Mouse (Mus musculus) thymus, postnatal 14 days (tissue): ENCODE data around the gene Bard1.

ENCODE experiments used
- DNase-seq: peaks from one replicate; pipeline ENCODE4 v3.0.0; 2021

The Bard1 gene

DNA sequence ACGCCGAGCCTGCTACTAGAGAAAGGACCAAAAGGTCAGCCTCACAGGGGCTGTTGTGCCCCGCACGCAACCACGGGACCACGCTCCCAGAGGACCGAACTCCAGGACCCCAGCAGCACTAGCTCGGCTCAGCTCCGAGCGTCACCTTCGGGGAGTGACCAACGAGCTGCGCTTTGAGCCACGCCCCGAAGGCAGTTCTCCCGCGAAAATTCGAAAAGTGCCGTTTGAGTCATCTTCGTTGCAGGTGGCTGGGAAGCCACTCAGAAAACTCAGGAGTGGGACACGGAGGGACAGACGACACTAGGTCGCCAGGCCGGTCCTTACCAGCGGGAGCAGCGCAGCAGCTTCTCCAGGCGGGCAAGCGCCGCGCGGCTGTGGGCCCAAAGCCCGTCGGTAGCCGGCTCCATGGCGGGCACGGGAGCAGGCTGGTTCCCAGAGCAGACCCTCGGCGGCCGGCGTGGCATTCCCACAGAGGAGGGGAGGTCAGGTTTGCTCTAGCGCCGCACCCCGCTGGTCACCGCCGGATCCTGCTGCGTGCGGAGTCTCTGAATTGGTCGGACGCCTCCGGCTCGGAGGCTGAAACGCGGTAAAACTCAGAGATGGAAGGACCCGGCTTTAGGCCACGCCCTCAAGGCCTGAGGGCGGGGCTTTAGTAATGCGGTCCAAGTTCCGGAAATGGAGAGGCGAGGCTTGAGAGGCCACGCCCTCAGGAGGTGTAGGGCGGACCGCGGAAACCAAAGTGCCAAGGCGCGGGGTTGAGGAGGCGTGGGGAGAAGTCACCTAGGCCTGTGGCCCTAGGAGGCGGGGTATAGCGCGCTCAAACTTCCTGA lies at the start of gene Bard1:
Gene Bard1 (minus strand): TSS at position 803 of the 830 bp plus-strand sequence.
- DNase-seq: peak; percentile 99

DNA sequence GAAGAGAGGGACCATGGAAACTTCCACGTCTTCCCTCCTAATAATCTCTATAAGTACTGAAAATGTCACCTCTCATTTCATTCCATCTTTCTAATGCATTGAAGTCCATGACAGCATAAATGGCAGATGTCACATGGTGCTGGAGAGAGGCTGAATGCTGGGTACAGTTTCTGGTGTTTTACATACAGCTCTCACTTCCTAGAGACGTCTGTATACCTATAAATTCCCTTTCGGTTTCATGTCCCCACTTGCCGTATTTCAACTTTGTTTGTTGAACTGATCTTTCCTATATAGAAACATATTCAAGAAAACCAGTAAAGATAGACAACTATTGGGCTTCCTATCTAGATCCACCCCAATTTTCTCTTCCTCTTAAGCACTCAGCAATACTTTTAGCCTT lies 24.2 kb upstream of the Bard1 start:
- DNase-seq: no peak

DNA sequence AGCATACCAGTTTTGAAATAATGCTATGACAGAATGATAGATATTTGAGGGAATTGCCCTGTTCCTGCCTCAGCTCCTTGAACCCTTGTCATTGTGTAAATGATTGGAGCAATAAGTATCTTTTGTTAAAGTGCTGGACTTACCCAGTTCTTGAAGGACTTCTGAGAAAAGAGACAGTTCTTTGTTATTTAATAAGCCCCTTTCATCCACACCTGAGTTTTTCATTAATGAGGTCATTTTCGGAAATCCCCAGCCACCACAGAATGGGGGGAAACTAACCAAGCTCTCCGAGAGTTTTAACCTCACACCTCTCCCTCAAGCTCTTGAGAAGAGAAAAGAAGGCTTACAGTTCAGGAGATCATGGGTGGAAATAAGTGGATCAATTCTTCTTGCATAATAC lies 15.6 kb upstream of the Bard1 start:
- DNase-seq: no peak

DNA sequence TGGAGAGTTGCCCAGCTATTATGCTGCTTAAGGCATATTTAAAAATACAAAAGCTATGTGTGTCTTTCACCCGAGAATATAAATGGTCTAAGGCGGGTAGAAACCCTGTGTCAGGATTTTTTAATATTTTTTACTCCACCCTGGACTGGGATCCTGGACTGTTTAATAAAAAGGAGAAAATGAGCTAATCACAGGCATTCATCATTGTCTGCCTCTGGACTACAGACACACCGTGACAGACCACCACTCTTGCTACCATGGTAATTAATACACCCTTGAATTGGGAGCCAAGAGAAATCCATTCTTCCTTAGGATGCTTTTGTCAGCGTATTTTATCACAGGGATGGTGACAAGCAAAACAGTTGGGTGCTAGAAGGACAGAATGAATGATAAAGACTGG lies 14.3 kb upstream of the Bard1 start:
- no peak for DNase-seq

DNA sequence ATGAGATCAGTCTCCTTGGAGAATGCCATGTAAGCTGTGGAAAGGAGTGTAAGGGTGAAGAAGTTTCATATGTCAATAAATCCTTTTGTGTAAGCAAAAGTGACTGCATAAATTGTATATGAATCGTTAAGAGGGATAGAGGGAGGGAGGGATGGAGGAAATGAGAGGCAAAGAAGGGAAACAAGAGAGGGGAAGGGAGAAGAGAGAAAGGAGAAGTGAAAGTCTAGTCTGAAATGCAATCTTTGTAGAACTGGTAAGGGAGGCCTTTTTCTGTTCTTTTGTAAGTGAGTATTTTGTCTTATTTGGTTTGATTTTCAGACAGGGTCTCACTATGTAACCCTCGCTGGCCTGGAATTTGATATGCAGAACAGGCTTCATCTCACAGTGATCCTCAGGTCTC lies 12.8 kb upstream of the Bard1 start:
- no peak for DNase-seq

DNA sequence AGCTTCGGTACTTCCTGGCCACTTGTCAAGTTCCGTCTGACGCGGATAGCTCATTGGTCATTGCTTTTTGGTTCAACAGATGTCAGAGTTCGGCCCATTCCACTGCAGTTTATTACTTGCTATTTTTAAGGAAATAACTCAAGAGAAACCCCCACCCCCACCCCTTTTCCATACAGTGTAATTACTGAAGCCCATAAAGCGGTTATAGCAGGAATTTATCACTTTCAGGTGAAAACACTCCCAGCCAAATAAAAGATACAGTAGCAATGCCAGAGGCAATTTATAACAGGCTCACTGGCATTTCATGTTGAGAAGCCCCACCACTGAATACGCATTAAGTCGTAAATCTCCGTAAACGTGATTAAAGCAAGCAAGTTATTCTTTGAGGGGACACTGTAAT lies 6.9 kb upstream of the Bard1 start:
- DNase-seq: no peak

DNA sequence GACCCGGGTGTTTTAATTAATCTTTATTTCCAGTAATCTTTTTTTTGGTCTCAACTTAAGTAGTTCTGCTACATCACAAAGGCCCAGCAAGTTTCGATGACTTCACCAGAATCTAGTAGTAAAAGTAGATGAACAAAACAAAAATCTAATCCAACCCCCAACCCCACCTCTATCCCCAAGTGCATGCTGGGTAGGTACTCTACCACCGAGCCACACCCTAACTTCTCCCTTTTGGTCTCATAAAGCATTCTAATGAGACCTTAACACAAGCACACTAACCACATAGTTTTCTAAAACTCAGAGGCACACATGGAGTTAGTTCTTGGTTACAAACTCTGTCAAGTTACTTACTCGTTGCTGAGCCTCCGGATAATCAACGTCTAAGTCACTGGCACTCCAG lies 3.2 kb upstream of the Bard1 start:
- DNase-seq: no peak

DNA sequence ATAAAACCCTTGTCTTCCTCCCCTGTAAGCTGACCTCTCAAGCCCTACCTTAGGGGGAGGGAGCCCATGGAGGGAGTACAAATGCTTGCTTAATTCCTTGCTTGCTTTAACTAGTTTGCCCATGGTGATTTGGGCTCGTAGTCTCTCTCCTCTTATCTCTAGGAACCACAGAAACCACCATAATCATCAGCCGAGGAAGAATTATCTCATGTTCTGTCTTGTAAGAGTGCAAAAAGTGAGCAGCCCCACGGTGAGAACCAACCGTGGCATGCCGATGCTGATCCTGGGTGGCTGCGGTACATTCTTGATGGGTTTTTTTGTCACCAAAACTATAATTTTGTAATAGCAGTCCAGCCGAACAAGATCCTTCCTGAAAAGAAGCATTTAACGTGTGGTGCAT lies 2.8 kb upstream of the Bard1 start:
- no peak for DNase-seq

DNA sequence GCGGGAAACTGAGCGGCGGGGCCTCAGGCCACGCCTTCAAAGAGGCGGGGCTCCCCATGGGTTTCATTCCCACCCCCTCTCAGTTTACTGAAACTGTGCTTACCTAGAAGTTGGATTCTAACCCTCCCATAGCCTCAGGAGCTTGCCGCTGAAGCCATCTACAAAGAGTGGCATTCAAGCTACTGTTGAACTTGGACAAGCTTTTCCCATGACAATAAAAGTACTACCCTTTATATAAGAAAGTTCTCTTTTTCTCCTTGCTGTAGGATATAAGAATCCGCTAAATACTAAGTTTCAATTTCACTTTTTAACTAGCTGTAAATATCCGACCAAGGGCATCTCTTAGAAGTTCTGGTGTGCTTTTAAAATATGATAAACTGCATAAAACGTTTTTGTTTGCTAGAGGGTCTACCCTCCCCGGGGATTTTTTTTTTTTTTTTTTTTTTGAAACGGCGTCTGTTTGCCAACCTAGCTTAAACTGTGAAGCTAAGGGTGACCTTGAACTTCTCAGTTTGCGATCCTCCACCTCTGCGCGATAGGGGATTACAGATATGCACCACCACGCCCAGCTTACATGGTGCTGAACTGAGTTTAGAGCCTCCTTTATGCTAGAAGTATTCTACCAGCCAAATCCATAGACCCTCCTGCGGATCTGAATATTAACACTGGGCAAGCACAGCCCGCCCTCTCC lies 373 bp upstream of the Bard1 start:
- peak; percentile 45 for DNase-seq

DNA sequence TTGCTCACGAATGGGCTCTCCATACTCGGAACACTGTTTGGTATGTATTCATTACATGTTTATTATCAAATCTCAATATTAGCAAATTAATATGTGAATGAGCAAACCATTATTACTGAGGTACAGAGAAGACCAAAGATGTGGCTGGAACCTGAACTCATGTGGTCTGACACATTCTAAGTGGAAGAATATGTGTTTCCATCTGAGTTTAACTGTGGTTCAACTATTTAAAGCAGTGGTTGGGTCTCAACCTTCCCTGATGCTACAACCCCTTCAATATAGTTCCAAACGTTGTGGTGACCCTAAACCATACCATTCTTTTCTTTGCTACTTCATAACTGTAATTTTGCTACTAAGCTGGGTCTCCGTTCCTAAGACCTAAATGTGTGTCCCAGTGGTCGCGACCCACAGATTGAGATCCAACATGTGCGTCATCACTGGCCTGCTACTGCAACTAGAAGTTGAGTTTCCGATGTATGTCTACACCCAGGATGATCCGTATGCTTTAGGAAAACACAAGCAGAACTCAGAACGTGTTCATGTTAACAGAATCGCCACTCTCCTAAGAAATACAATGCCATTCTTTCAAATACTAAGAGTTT lies 1.5 kb downstream of the Bard1 start:
- DNase-seq: no peak

DNA sequence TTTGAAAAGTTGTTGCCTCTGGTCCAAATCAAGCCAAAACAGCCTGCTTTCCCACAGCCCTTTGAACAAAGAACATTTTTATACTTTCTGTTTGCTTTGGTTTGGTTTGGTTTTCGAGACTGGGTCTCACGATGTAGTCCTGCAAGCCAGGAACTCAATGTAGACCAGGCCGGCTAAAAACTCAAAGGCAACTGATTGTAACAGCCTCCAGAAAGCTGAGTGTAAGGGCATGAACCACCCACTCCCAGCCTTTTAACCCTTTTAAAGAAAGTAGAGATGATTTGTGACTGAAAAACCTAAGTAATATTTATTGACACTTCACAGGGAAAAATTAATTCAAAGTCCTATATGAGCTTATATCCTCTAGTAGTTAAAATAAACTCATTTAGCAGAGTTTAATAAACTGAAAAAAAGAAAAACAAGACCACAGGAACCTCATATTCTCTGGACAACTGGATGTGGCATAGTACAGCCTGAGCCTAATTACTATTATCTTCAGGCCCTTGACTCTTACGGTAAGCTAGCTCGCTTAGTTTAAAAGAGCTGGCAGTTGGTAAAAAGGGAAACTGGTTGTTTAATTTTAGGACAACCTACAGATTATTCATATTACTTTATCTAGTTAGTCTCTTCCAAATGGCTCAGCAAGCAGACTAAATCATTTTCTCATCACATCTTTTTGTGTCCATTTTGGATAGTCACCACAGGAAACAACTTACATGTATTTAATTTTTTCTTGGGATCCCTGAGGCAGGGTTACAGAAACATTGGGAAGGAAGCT lies 2.2 kb downstream of the Bard1 start:
- no peak for DNase-seq

DNA sequence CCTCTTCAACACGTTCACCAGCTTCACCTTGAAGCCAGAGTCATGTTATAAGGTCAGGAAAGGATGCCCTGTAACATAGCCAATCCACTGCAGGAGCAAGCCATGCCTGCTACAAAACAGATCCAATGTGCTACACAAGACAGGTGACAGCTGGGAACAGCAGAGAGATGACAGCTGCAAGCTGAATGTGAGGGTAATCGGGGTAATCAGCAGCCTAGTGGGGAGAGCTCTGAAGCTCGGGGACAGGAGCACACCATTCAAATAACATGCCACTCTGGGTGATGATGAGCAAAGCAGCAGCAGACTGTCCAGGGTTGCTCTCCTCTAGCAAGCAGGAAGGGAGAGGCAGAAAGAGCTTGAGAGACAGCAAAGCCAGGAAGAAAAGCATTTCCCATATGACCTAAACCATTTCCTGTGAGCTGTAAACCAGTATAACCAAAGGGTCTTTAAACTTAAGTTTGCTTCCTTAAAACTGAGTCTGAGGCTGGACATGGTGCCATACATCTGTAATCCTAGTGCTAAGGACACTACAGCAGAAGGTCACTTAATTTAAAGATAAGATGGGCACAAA lies 2.9 kb downstream of the Bard1 start:
- peak; percentile 44 for DNase-seq

DNA sequence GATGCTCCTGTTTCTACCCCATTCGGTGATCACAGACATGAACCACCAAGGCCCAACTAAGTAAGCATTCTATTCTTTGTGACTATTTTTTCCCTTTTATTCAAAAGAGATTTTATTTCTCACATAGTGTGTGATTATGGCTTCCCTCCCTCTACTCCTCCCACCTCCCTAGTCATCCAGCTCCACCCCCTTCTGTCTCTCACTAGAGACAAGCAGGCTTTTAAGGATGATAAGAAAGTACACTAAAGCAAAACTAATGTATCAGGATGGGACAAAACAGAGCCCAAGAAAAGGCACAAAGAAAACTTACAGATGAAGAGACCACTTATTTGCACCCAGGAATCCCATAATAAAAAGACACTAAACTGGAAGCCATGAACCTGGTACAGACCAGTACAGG lies 6.9 kb downstream of the Bard1 start:
- DNase-seq: no peak

DNA sequence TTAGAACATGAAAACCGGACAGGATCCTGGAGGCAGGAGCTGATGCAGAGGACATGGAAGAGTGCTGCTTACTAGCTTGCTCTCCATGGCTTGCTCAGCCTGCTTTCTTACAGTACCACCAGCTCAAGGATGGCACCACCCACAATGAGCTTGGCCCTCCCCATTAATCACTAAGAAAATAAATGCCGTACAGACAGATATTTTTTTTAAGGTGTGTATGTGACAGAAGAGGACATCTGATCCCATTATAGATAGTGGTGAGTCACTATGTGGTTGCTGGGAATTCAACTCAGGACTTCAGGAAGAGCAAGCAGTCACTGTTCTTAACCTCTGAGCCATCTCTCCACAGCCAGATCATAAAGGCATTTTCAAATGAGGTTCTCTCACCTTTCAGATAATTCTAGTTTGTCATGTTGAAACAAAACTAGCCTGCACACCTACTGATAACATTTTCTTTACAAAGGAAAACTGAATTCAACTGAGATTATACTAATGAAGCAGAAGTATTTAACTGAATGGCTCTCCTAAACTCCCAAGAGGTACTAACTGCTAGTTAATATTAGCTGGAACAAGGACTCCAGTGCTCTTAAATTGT lies 7.6 kb downstream of the Bard1 start:
- no peak for DNase-seq

DNA sequence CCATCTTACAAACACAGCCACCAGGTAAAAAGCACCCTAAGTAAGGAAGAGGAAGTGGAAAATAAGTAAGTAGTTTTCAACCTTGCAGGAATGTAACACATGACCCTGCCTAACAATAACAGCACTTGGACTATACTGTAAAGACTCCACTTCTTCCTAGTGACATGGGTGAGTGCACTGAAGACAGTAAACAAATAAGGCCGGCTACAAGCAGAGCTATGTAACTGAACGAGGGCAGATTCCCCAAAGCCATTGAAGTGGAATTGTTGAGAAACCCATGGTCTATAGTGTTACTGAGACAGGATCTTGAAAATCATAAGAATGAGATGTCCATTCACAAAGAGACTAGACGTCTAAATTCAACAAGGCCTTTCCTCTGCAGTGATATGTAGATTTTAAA lies 27.3 kb downstream of the Bard1 start:
- no peak for DNase-seq

DNA sequence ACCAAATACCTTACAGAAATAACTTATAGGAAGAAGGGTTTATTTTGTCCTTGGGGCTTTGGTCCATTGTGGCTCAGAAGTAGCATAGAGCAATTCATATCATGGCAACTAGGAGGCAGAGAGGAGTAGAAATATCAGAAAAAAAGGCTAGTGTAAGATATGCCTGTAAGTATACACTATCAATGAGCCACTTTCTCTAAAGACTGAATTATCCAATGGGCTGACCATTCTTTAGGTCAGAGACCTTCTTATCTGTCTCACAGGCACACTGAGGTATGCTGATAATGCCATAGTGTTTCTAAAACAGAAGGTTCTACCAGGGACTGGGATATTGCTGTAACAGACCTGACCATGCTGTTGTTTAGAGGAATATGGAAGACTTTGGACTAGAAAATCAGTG lies 32.2 kb downstream of the Bard1 start:
- DNase-seq: no peak

DNA sequence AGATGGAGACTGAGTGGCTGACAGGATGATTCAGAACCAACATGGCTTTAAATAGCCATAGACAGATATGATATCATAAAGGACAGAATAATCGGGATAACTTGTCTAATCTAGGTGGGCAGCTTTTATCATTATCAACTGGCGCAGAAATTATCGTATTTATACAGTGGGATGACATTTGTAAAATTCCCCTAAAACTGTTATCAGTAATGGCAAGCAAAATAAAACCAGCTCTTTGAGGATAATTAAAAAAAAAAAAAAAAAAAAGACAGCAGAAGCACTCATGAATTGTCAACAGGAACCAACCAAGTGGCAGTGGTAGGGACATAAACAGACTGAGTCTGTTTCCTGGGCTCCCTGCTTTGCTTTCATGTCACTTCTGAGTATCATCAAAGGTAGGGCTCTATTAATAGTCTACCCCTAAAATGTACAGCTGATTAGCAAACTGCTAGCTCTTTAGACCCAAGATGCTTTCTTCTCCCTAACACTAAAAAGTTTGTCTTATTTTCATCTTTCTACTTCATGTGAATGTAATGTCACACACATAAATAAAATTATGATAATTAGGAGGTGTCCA lies 34.1 kb downstream of the Bard1 start:
- DNase-seq: no peak

DNA sequence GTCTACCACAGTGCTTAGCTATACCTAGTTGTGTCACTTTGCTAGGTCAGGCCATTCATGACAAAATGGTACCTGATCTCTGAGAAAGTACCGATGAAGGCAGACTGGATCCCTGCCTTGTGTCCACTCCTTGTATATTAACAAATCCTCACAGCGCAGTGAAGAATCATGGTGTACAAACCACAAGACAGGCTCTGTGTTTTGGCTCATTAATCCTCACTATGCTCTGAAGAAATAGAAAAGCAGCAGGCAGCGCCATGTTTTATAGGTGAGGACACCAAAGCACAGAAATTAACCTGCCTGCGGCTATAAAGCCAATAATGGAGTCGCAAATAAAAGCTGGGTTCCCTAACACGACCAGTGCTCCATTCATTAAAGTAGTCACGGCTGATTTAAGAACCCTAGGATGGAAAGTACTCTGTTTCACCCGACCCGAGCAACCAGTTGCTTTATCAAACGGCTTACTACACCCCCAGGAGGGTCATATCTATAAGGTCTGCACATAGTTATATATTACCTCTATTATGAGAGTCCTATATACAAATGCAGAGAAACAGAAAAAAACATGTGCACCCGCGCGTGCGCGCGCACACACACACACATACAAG lies 39.0 kb downstream of the Bard1 start:
- no peak for DNase-seq

DNA sequence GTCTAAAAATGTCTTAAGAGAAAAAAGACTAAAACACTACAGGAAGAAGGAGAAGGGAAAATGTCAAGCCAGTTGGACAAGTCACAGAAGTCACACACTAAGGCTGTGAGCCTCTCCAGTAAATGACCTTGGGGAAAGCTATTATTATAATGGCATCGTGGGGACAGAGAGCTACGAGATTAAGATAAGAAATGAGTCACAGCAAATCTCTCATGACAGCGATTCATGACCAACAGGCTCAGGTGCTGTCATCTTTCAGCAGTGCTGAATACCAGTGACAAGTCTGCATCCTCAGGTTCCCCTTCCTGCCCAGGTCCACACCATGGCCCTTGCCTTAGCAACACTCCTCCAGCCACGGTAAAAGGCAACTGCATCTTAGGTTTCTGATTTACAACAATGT lies 46.8 kb downstream of the Bard1 start:
- no peak for DNase-seq

DNA sequence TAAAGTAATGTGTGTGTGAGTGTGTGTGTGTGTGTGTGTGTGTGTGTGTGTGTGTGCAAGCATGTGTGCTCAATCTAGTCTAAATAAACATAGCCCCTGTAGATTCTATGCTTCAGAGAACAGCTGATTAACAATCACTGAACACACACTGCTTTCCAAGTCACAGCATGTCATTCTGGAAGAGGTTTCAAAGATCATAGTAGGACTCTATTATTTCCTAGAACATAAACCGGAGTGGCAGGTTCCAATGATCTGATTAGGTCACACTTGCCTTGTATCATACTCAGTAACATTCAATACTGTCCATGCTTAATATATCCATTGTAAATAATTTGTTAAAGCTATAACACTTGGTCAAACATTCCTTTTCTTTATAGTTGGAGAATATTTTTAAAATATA lies 47.5 kb downstream of the Bard1 start:
- no peak for DNase-seq

DNA sequence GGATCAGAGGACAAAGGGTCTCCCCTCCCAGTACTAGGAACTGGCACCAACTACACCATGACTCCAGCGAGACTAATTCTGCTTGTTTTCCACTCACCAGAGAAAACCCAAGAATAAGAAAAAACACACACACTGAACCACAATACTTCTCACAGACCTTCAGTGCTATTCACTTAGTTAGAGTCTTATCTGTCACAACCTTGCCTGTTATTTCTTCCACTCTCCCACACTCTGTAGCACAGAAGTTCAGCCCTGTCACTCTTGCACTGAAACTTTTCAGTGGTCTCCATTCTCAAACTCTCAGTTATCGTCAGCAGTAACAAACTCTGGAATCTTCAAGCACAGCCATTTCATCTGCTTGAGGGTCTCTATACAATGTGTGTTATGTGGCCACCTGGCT lies 50.2 kb downstream of the Bard1 start:
- no peak for DNase-seq

DNA sequence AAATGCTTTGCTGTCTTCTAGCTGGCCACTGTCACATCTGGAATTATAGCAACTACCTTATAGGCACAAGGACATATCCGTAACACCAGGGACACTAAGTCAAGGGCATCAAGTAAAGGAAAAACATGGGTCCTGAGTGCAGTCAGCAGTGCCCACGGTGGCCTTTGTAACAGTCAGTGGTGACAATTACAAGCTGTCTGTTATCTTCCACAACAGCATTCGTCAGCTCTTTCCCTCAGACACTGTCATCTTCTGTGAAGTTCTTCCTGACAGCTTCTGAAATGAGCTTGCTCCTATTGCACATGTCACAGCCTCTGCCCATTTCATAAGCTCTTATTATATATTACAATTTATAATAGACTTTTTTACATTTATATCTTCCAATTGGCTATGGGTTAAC lies 50.7 kb downstream of the Bard1 start:
- no peak for DNase-seq
